Mouse (Mus musculus): Measurements from ENCODE around the gene Tpp1. TPM values are rescaled to one million over a fixed set of nuclear protein-coding genes. Genes with fewer than 3 reads are reported as not detected.
A peak's percentile ranks its signal among the peaks of the same experiment; 100 is the strongest.
"Not testable (repeated sequence)": the region's sequence is repeated elsewhere in the genome, so short reads cannot be mapped to it uniquely, and the experiment has no call there.

Gene Tpp1
- polyA plus RNA-seq, 1 experiment from 2014 or later, result 78.8 TPM

DNA sequence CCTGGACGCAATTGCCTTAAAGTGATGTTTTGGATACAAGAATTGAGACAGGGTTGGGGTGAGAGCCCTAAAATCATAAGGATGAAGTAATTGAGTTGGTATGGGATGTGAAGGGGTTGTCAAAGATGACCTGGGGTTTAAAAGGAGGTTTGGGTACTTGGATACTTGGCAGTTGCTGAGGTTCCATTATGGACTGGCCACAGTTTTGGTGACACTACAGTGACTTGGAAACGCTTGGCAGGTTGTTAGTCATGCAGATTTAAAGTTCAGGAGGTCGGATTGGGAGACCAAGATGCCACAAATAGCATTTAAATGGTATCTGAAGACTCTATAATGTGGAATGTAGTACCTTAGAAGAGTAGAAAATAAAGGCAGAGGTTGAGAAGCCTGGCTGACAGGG is 14.4 kb downstream of the Tpp1 start:
- H3K9ac ChIP-seq, result peak overlapping the region; percentile 98
- no peak for ATAC-seq (ENCODE audit: borderline replicate concordance, extremely low read depth, low FRiP score, low TSS enrichment)
- no peaks in the 10 kb centered on the region for H3K9me3 ChIP-seq
- H3K4me1 ChIP-seq, result peaks cover 40% of the 10 kb centered on the region
- peak overlapping the region; percentile 90 for H3K4me3 ChIP-seq
- no peaks in the 10 kb centered on the region for H3K27me3 ChIP-seq
- H3K27ac ChIP-seq, result peak overlapping the region; percentile 94
- 17% methylated on average over 3 of the region's 3 CpGs for WGBS
- peaks cover 51% of the 10 kb centered on the region for H3K36me3 ChIP-seq
- H3K4me2 ChIP-seq, result peak overlapping the region; percentile 73

DNA sequence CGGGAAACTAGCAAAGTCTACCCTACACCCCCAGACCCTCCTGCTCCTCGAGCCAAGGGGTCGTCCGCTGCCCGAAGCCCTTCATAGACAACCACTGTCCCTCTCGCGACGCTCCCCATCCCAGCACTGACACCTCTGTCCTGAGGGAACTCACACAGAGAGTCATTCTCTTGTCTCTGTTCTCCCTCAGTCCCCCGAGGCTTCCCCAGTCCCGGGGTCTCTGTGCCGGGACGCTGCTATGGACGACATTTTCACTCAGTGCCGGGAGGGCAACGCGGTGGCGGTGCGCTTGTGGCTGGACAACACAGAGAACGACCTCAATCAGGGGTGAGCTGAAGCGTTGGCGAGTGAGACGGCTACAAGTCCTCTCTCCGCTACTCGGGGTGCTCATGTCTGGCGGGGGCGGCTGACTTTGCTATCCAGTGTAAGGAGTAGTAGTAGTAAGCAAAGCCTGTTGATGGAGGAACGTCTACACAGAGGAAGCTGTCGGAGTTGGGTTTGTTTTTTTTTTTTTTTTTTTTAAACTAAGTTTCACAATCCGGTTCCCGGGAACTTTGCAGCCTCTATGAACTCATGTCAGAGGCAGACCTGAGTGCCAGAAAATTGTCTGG is 15.0 kb downstream of the Tpp1 start, which contains the start of gene Rrp8:
Gene Rrp8, minus strand, starts transcription at position 475 of the 611 bp plus-strand sequence.
- peak within 1 kb of the TSS; percentile 98 for H3K9ac ChIP-seq
- H3K4me2 ChIP-seq, result peak within 1 kb of the TSS; percentile 73
- WGBS, result 0% methylated on average over 30 of the region's 30 CpGs
- no peaks in the 10 kb centered on the region for H3K9me3 ChIP-seq
- no peaks in the 10 kb centered on the region for H3K27me3 ChIP-seq
- H3K4me1 ChIP-seq, result peaks cover 40% of the 10 kb centered on the region
- peak within 1 kb of the TSS; percentile 90 for H3K4me3 ChIP-seq
- ATAC-seq (ENCODE audit: borderline replicate concordance, extremely low read depth, low FRiP score, low TSS enrichment), result peak; percentile 0; the same call in 1 of the 2 replicates
- H3K27ac ChIP-seq, result peak within 1 kb of the TSS; percentile 94
- peaks cover 51% of the 10 kb centered on the region for H3K36me3 ChIP-seq

DNA sequence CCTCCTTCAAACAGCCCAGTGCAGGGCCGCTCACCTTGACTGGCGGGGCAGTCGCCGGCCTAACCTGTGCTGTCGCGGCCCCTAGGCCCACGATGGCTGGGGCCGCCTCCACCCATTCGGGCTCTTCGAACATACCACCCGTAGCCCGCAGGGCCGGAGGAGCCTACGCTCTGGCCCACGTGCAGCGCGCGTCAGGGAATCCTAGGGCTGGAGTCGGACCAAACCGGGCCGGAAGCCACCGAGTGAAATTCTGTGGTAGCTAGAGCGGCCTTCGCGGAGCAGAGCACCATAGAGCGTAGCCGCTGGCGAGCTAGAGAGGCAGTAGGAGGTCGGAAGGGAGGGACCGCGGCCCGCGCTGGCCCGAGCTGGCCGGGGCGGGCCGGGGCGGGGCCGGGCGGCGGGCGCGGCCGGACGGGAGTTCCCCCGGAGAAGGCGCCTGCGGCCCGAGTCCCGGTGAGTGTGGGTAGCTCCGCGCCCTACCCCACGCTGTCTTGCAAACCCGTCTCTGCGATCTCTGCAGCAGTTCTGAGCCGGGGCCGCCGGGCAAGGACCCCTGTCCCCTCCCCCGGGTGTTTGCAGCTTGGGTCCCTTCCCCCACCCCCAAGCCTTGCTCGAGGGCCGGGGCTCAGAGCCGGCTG is 15.7 kb downstream of the Tpp1 start, which contains the start of gene Ilk:
Gene Ilk, plus strand, starts transcription at position 329 of the 638 bp plus-strand sequence.
- Histone ChIP-seq H3K27ac (peak within 1 kb of the TSS; percentile 94), H3K36me3 (peaks cover 51% of the 10 kb centered on the region)
- under 1% methylated on average over 62 of the region's 62 CpGs for WGBS

DNA sequence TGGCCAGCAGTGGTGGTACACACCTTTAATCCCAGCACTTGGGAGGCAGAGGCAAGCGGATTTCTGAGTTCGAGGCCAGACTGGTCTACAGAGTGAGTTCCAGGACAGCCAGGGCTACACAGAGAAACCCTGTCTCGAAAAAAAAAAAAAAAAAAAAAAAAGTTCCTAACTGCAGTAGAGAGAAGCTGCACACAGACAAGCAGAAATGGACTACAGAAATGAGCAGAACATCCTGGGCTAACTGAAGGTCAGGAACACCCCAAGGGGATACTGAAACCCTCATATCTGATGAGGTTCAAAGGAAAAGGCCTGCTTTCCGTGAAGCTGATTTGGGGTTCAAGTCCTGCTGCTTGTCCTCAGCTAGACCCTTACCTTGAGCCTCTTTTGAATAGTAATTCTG is 16.6 kb downstream of the Tpp1 start:
- Histone ChIP-seq H3K36me3 (peaks cover 49% of the 10 kb centered on the region), H3K4me3 (peak overlapping the region; percentile 90), H3K4me2 (peak overlapping the region; percentile 73), H3K9ac (peak overlapping the region; percentile 98), H3K4me1 (peaks cover 40% of the 10 kb centered on the region)
- ATAC-seq (ENCODE audit: borderline replicate concordance, extremely low read depth, low FRiP score, low TSS enrichment); H3K27ac ChIP-seq; H3K9me3 ChIP-seq; H3K27me3 ChIP-seq: not testable (repeated sequence)
- 32% methylated on average over 4 of the region's 4 CpGs for WGBS

More for the DNA sequence above, 15.7 kb downstream of the Tpp1 start, which contains the start of gene Ilk:
- Histone ChIP-seq H3K27me3 (no peaks in the 10 kb centered on the region), H3K4me1 (peaks cover 40% of the 10 kb centered on the region), H3K4me3 (peak within 1 kb of the TSS; percentile 90), H3K4me2 (peak within 1 kb of the TSS; percentile 73), H3K9me3 (no peaks in the 10 kb centered on the region), H3K9ac (peak within 1 kb of the TSS; percentile 98)
- peak; percentile 96 for ATAC-seq (ENCODE audit: borderline replicate concordance, extremely low read depth, low FRiP score, low TSS enrichment)

DNA sequence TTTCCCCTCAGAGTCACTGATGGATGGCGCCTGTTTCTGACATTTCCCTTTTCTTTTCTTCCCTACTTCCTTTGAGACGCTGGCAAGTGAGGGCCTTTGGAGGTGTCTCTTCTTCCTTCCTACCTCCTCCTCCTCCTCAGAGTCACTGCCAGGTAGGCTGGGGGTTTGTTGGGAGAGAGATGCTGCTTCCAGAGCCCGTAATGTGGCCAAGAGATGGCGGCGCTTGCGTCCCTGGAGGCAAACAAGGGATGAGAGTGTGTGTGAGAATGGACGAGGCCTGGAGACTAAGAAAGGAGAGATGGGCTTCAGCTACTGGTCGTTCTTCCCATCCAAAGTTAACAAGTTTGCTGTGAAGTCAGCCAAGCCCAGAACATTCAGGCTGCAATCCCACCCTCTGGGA is 17.2 kb downstream of the Tpp1 start:
- WGBS, result 77% methylated on average over 8 of the region's 8 CpGs
- H3K4me1 ChIP-seq, result peaks cover 34% of the 10 kb centered on the region
- no peaks in the 10 kb centered on the region for H3K9me3 ChIP-seq
- H3K4me2 ChIP-seq, result peak overlapping the region; percentile 73
- no peaks in the 10 kb centered on the region for H3K27me3 ChIP-seq
- H3K27ac ChIP-seq, result no peak overlapping the region
- ATAC-seq (ENCODE audit: borderline replicate concordance, extremely low read depth, low FRiP score, low TSS enrichment), result no peak
- peak overlapping the region; percentile 90; the same call in 1 of the 2 replicates for H3K4me3 ChIP-seq
- H3K9ac ChIP-seq, result 0 out of 2 replicates have a peak overlapping the region, but pooled peaks have one; percentile 98
- H3K36me3 ChIP-seq, result peaks cover 43% of the 10 kb centered on the region

DNA sequence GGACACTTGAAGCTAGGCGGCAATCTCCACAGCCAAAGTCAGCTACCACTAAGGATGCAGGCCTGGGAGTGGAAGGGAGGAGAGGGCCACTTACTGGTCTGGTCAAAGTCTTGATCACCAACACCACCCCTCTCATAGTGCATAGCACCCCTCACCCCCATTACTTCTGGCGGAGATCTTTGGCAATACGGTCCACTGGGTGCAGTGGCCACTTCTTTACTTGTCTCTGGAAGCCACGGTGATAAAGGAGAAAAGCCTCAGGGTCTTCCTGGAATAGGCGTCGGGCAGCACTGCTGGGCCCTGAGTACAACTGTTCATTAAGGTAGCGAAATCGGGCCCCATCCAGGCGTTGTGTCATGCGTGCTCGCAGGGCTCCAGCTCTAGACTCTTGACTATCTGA is 18.2 kb downstream of the Tpp1 start:
- Histone ChIP-seq H3K36me3 (peaks cover 45% of the 10 kb centered on the region), H3K9ac (no peak overlapping the region), H3K4me3 (no peak overlapping the region), H3K27ac (no peak overlapping the region), H3K27me3 (no peaks in the 10 kb centered on the region), H3K4me1 (peaks cover 26% of the 10 kb centered on the region), H3K4me2 (no peak overlapping the region), H3K9me3 (no peaks in the 10 kb centered on the region)
- 94% methylated on average over 11 of the region's 11 CpGs for WGBS
- no peak for ATAC-seq (ENCODE audit: borderline replicate concordance, extremely low read depth, low FRiP score, low TSS enrichment)

DNA sequence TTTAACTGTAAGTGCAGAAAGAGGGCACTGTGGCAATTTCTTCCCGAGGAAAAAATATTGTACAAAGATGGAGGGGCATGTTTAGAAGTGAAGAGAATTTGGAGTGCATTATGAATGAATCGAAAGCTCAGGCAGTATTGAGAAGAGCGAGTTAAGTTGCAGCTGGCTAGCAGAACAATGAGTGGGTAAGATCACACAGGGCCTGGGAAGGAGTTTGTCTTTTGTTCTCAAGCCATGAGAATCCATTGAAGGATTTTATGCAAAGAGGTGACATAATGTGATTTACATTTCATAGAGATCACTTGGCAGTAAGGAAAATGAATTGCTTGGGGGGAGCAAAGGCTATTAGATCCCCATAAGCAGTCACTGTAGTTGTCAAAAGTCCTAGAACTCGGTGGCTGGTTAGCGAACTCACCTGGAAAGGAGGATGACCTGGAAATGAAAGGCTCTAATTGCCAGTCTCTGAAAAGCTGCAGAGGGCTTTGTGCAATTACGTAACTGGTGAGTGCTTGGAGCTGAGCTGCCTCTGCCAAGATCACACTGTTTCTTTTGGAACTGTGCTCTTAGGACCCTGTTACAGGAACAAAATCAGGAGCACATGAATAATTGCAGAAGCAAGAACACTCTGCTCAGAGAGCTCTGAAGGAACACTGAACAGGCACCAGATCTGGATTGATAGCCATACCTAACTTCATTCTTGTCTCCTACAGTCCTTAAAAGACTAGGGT is 23.2 kb downstream of the Tpp1 start:
- ATAC-seq (ENCODE audit: borderline replicate concordance, extremely low read depth, low FRiP score, low TSS enrichment), result no peak
- Histone ChIP-seq H3K27ac (no peak overlapping the region), H3K36me3 (peaks cover 36% of the 10 kb centered on the region), H3K27me3 (no peaks in the 10 kb centered on the region), H3K4me3 (no peak overlapping the region), H3K9me3 (no peaks in the 10 kb centered on the region), H3K9ac (no peak overlapping the region), H3K4me2 (no peak overlapping the region), H3K4me1 (no peaks in the 10 kb centered on the region)
- 79% methylated on average over 6 of the region's 6 CpGs for WGBS

DNA sequence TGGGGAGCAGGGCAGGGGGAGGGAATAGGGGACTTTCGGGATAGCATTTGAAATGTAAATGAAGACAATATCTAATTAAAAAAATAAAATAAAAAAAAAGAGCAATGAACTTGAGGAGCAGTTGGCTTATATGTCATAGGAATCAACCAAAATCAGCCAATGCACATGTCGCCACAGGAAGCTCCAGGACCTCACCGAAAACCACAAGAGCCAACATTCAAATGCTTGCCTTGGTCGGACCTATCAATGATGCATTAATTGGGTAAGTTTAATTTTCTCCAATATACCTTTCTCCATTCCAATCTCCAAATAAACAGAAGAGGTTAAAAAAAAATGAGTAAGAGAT is 25.1 kb downstream of the Tpp1 start:
- Histone ChIP-seq H3K9me3 (no peaks in the 10 kb centered on the region), H3K27me3 (no peaks in the 10 kb centered on the region), H3K27ac (no peak overlapping the region), H3K4me1 (no peaks in the 10 kb centered on the region), H3K4me3 (no peak overlapping the region), H3K9ac (no peak overlapping the region), H3K4me2 (no peak overlapping the region), H3K36me3 (peaks cover 17% of the 10 kb centered on the region)
- no peak for ATAC-seq (ENCODE audit: borderline replicate concordance, extremely low read depth, low FRiP score, low TSS enrichment)
- WGBS, result 96% methylated on average over 4 of the region's 4 CpGs

DNA sequence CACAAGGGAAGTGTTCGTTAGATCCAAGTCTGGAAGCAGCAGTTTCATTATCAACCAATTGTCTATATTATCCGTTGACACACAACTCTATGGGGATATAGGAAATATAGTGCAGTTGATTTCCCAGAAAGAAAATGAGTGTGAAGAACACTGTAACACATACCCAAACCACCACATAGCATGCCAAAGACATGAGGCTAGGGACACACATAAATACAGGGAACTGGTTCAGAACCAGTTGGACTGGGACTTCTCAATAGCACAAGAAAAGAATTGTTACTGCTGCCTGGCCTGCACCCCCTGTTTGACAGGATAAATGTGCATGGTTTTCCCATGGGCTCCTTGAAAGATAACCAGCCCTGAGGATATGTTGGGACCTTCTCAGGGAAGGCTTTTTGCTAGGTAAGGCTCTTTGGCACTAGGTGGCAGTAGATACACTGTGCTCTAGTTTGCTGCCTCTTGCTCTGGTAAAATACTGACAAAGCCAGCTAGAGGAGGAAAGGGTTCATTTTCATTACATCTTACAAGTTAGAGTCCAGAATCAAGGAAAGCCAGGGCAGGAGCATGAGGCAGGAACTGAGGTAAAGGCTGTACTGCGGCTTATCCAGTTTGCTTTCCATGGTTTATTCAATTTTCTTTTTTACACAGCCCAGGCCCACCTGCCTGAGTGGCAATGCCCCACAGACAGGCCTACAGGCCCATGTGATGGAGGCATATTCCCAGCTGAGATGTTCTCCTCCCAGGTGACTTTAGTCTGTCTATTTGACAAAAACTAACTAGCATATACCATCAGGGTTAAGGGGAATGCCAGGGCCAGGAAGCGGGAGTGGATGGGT is 25.7 kb downstream of the Tpp1 start:
- no peaks in the 10 kb centered on the region for H3K27me3 ChIP-seq
- 82% methylated on average over 4 of the region's 4 CpGs for WGBS
- no peaks in the 10 kb centered on the region for H3K9me3 ChIP-seq
- H3K4me3 ChIP-seq, result no peak overlapping the region
- H3K9ac ChIP-seq, result no peak overlapping the region
- no peak overlapping the region for H3K27ac ChIP-seq
- ATAC-seq (ENCODE audit: borderline replicate concordance, extremely low read depth, low FRiP score, low TSS enrichment), result no peak; the same call in 1 of the 2 replicates
- H3K4me1 ChIP-seq, result no peaks in the 10 kb centered on the region
- H3K36me3 ChIP-seq, result peaks cover 11% of the 10 kb centered on the region
- H3K4me2 ChIP-seq, result no peak overlapping the region

DNA sequence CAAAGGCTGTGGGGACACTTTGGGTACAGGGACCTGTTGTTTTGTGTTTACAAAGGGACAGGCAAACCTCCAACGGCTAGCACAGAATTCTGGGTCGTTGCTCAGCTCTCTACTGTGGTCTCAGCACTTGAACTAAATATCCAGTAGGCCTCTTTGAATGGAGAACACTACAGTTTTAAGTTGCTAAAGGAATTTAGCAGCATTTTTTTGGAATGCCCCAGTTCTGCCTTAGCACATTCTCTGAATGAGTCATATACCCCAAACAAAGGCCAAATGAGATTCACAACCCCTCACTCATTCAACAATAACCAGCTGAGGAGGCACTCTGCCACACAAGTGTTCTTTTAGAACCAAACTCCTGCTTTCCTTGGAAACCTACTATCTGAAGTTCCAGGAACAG is 30.1 kb downstream of the Tpp1 start:
- no peak overlapping the region for H3K4me3 ChIP-seq
- H3K36me3 ChIP-seq, result no peaks in the 10 kb centered on the region
- no peaks in the 10 kb centered on the region for H3K9me3 ChIP-seq
- H3K4me2 ChIP-seq, result no peak overlapping the region
- H3K27me3 ChIP-seq, result no peaks in the 10 kb centered on the region
- H3K27ac ChIP-seq, result no peak overlapping the region
- ATAC-seq (ENCODE audit: borderline replicate concordance, extremely low read depth, low FRiP score, low TSS enrichment), result no peak
- WGBS, result 61% methylated on average over 2 of the region's 2 CpGs
- no peak overlapping the region for H3K9ac ChIP-seq
- H3K4me1 ChIP-seq, result no peaks in the 10 kb centered on the region

DNA sequence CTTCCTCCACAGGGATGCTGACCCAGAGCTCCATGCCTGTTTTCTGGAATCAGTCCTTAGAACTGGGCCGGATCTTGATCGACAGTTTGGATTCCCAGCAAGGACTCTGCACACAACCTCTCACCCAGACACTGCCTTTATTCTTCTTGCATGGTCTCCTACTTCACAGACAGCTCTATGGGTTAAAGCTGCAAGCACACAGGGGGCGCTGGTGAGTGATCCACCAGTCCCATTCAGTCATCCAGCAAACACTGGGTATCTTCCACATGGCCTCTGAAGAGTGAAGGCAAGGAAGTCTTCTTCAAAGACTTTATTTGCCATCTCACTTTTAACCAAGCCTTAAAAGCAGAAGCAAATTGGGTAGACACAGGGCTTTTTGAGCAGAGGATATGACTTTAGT is 36.7 kb downstream of the Tpp1 start:
- Histone ChIP-seq H3K9ac (no peak overlapping the region), H3K4me1 (no peaks in the 10 kb centered on the region), H3K4me2 (no peak overlapping the region), H3K4me3 (no peak overlapping the region), H3K36me3 (no peaks in the 10 kb centered on the region), H3K9me3 (no peaks in the 10 kb centered on the region), H3K27ac (no peak overlapping the region), H3K27me3 (no peaks in the 10 kb centered on the region)
- WGBS, result 48% methylated on average over 3 of the region's 3 CpGs
- no peak for ATAC-seq (ENCODE audit: borderline replicate concordance, extremely low read depth, low FRiP score, low TSS enrichment)
